Mouse (Mus musculus) lung, postnatal 0 days (tissue): ENCODE data around the gene Gm3667. TPM values are rescaled to one million over a fixed set of nuclear protein-coding genes. Genes with fewer than 3 reads are reported as not detected.
"Not testable (repeated sequence)": the region's sequence is repeated elsewhere in the genome, so short reads cannot be mapped to it uniquely, and the experiment has no call there.

Experiments used
- ATAC-seq: fragments of 200-750 bp; cut with Nextera tagmentation; 2 replicates; pipeline ENCODE4 v1.8.0; 2017; ENCODE audit warnings: moderate library complexity
- DNase-seq: peaks from one replicate; pipeline ENCODE4 v3.0.0-alpha.2; 2016; ENCODE audit warnings: low spot score
- H3K27ac ChIP-seq: fragments of 300-500 bp; sonication (generic); 2 replicates; pipeline ENCODE4 v1.5.1; 2014; ENCODE audit warnings: antibody characterized with exemption, mild to moderate bottlenecking, low read length, mixed read lengths
- H3K27me3 ChIP-seq: fragments of 300-500 bp; sonication (generic); replicated peaks from 2 replicates; pipeline ENCODE4 v1.6.1; 2014; ENCODE audit warnings: low read length, mixed read lengths; ENCODE audit not compliant: insufficient read depth
- H3K36me3 ChIP-seq: fragments of 300-500 bp; sonication (generic); 2 replicates; pipeline ENCODE4 v1.6.1; 2014; ENCODE audit warnings: low read length, mixed read lengths; ENCODE audit not compliant: insufficient read depth
- H3K4me1 ChIP-seq: fragments of 300-500 bp; sonication (generic); 2 replicates; pipeline ENCODE4 v1.6.1; 2014; ENCODE audit warnings: antibody characterized with exemption, low read depth, low read length, mixed read lengths; ENCODE audit not compliant: insufficient read depth
- H3K4me2 ChIP-seq: fragments of 300-500 bp; sonication (generic); replicated peaks from 2 replicates; pipeline ENCODE4 v1.6.1; 2014; ENCODE audit warnings: low read depth, mild to moderate bottlenecking, low read length, moderate library complexity, mixed read lengths
- H3K4me3 ChIP-seq: fragments of 300-500 bp; sonication (generic); 2 replicates; pipeline ENCODE4 v1.5.1; 2014; ENCODE audit warnings: low read depth, low read length
- H3K9ac ChIP-seq: fragments of 300-500 bp; sonication (generic); replicated peaks from 2 replicates; pipeline ENCODE4 v1.6.1; 2014; ENCODE audit warnings: low read depth, mild to moderate bottlenecking
- H3K9me3 ChIP-seq: fragments of 300-500 bp; sonication (generic); 2 replicates; pipeline ENCODE4 v1.6.1; 2016; ENCODE audit warnings: low read length, mixed read lengths
- WGBS: fragments of 180-500 bp; shearing (Covaris S2); extraction: QIAGEN DNeasy Blood & Tissue Kit; methylation state at CpG from one replicate; pipeline ENCODE4 v1.1.7; 2014; 5-methylcytosine and 5-hydroxymethylcytosine counted together
- polyA plus RNA-seq: library from polyadenylated mRNA; unstranded; fragments of >200 nt; fragmentation: Nextera tagmentation; extraction: Ambion mirVana; gene quantifications from 2 replicates; pipeline ENCODE4 v1.2.1, GENCODE M21; 2015

Gm3667 gene
- 0.31 TPM in 1 of 2 replicates, not detected in the other for polyA plus RNA-seq

DNA sequence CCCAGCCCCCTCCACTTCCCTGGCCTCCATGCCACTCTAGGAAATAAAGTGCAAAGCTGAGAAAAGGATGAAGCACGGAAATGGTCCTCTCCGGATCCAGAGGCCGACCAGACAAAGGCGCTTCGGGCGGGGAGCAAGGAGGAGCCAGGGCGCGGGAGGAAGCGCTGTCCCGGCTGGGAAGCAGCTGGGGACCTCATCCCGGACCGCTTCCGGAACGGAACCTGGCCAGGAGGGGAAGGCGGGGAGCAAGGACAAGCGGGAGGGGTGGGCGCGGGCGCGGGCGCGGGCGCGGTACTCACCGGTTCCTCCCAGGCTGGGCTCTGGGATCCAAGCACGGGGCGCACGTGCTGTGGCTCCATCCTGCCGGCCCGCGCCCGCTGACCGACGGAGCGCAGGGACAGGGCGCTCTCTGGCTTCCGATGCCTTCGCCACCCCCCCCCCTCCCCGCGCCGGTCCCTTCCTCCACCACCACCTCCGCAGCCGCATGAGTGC is at the start of gene Gm3667:
Gene Gm3667, minus strand, starts transcription at position 442 of the 492 bp plus-strand sequence.
- not testable (repeated sequence) for H3K4me1 ChIP-seq, H3K9me3 ChIP-seq, ATAC-seq, H3K27me3 ChIP-seq, H3K36me3 ChIP-seq, DNase-seq, H3K9ac ChIP-seq, H3K27ac ChIP-seq
- 2% methylated on average over 7 of the region's 43 CpGs for WGBS
- Histone ChIP-seq H3K4me3 (peak within 1 kb of the TSS; percentile 15; the same call in 1 of the 2 replicates), H3K4me2 (peak within 1 kb of the TSS; percentile 37; the same call in 1 of the 2 replicates)

DNA sequence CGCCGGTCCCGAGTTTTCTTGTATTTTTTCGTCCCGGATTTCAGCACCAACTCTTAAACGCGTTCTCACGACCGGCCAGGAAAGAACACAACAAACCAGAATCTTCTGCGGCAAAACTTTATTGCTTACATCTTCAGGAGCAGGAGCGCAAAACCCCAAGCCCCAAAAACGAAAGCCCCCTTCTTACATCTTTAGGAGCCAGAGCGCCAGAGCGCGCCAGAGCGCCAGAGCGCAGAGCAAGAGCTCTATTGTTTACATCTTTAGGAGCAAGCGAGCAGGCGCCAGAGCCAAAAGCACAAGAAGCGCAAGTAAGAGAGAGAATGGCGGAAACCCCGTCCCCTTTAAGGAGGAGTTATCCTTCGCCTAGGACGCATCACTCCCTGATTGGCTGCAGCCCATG is 10.1 kb upstream of the Gm3667 start:
- DNase-seq, H3K4me1 ChIP-seq, H3K27ac ChIP-seq, H3K9ac ChIP-seq, H3K4me2 ChIP-seq, H3K27me3 ChIP-seq, ATAC-seq, H3K9me3 ChIP-seq, H3K36me3 ChIP-seq, H3K4me3 ChIP-seq: not testable (repeated sequence)
- 88% methylated on average over 15 of the region's 24 CpGs for WGBS

DNA sequence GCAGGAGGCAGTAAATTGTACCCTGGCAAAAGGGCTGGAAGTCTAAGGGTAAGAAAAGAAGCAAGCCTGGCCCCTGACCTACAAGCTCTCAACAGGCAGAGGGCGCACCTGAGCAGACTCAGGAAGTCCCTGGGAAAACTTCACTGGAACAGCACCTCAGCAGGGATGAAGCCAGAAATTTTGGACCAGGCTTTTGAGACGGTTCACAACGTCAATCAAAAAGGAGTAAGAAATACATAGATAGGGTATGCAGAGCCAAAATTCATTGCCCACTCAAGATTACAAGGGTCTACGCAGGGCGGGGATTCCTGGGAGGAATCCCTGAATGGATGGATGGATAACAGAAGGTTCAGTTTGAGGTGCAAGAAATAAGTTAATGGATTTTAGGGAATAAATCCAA is 951 bp downstream of the Gm3667 start:
- H3K4me1 ChIP-seq, H3K9ac ChIP-seq, H3K4me3 ChIP-seq, DNase-seq, H3K27me3 ChIP-seq, ATAC-seq, H3K36me3 ChIP-seq, H3K27ac ChIP-seq, H3K9me3 ChIP-seq, H3K4me2 ChIP-seq: not testable (repeated sequence)
- WGBS = 9% methylated on average over 4 of the region's 5 CpGs

DNA sequence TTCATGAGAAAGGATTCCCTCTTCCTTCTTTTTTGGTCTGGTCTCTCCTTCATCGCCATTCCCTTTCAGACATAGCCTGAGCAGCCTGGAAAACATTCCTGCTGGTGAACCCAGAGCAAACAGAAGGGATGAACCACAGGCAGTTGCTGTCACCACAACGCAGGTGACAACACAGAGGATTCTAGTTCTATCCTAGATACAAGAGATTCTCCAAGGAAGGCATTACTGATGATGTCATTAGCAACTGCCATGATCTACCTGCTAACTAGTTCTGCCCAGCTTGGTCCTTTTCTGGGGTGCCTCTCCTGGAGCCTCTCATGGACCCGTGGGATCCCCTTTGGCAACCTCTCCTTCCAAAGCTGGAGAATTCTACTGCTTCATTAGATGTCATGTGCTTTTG is 49.6 kb downstream of the Gm3667 start, which contains the start of gene Gm3642:
Gene Gm3642, minus strand, starts transcription at position 101 of the 400 bp plus-strand sequence.
- H3K36me3 ChIP-seq, H3K9ac ChIP-seq, H3K27me3 ChIP-seq, H3K9me3 ChIP-seq, DNase-seq, H3K4me3 ChIP-seq, ATAC-seq, H3K27ac ChIP-seq, H3K4me2 ChIP-seq, H3K4me1 ChIP-seq: not testable (repeated sequence)
- no CpG with 5 or more reads among the region's 3 CpGs for WGBS

GRCm38 (mm10) chr14:6823297-6823696 is 66.5 kb downstream of the Gm3667 start:
- H3K9me3 ChIP-seq = not testable (repeated sequence)

More at GRCm38 (mm10) chr14:6823297-6823696, 66.5 kb downstream of the Gm3667 start:
- H3K27me3 ChIP-seq, H3K27ac ChIP-seq, H3K4me1 ChIP-seq, H3K4me2 ChIP-seq, ATAC-seq, DNase-seq, H3K9ac ChIP-seq, H3K36me3 ChIP-seq, H3K4me3 ChIP-seq: not testable (repeated sequence)
- WGBS = 79% methylated on average over 3 of the region's 3 CpGs

Other genes with a start within 250 kb of the Gm3667 start
- gene Gm10251, start 205.8 kb downstream of the Gm3667 start, polyA plus RNA-seq = not detected in 2 replicates
- gene Gm8050, start 169.7 kb downstream of the Gm3667 start, polyA plus RNA-seq = not detected in 2 replicates
- 0.92 and 1.2 TPM in 2 replicates for gene Gm3636, start 147.6 kb downstream of the Gm3667 start, polyA plus RNA-seq
- not detected in 2 replicates for gene Gm8362, start 115.6 kb downstream of the Gm3667 start, polyA plus RNA-seq
- gene Gm3642, start 49.7 kb downstream of the Gm3667 start, polyA plus RNA-seq = not detected in 2 replicates
- gene Gm6356, start 83.9 kb upstream of the Gm3667 start, polyA plus RNA-seq = not detected in 2 replicates
- gene Gm10406, start 137.5 kb upstream of the Gm3667 start, polyA plus RNA-seq = 0.10 and 0.24 TPM in 2 replicates
- gene Gm3685, start 155.0 kb upstream of the Gm3667 start, polyA plus RNA-seq = not detected in 2 replicates
- gene Gm3696, start 210.7 kb upstream of the Gm3667 start, polyA plus RNA-seq = 0.25 and 0.27 TPM in 2 replicates
- gene Gm6676, start 235.4 kb upstream of the Gm3667 start, polyA plus RNA-seq = not detected in 2 replicates